Mouse (Mus musculus) kidney, adult 2 months (tissue): ENCODE data around the gene Pla2g4a.

ENCODE experiments used
- CTCF ChIP-seq: fragments of 200-500 bp; conservative IDR thresholded peaks from 2 replicates; pipeline ENCODE4 v1.5.1; 2011; ENCODE audit warnings: low read depth, mild to moderate bottlenecking, control low read depth, low read length, moderate library complexity, mixed read lengths; ENCODE audit not compliant: insufficient read depth, insufficient read length
- POLR2A ChIP-seq: fragments of 200-500 bp; IDR thresholded peaks from one replicate; pipeline ENCODE4 v1.6.1; 2011; ENCODE audit warnings: low read depth, low read length, control low read depth

GRCm38 (mm10) chr1:149954026-149954425, 7.1 kb downstream of the Pla2g4a start:
- no peak for TF ChIP-seq CTCF
- TF ChIP-seq POLR2A: no peak
